Mouse (Mus musculus): ENCODE data around the gene Hmgb1.

Gene Hmgb1

DNA sequence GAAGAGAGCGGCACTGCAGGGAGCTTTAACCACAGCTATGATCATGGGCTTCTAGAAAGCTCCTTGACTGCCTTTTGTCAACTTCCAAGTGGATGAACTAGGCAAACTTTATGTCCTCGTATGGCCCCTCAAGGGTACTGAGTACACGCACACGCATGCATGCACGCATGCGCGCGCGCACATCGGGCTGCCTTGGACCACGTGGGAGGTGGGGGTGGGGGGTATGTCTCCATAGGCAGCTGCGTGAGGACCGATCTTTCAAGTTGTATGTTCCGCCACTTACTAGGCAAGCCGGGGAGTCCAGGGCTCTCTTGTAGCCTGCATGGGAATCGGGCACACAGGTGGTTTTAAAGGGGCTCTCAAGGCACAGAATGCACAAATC lies 163.6 kb downstream of the Hmgb1 start:
- DNase-seq (ENCODE audit: low spot score) = no peak

DNA sequence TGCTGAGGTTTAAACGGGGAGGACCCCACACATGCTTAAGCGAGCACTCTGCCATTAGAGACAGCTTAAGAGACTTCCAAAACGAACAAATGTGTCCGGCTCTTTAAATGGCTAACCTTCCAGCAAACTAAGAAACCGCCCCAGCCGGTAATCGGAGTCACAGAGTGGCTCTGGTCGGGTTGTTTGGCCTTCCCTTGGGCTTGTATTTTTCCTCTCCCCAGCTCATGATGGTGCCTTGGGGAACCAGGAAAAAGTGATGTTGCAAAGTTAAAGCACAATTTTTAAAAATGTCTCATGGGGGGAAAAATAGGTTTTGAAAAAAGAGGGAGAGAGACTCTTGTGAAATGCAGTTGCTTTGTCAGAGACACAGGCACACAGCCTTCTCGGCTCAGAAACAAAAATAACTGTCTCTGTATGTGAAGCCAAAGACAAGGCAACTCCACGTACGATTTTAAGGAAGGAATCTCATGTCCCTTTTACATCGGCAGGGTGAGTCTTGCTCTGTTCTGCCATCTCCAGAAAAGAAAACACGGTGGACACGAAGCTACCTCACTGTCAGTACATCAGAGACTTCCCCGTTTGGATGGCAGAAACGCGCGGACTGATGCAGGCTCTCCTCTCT lies 164.1 kb downstream of the Hmgb1 start:
- DNase-seq (ENCODE audit: low spot score) = no peak

DNA sequence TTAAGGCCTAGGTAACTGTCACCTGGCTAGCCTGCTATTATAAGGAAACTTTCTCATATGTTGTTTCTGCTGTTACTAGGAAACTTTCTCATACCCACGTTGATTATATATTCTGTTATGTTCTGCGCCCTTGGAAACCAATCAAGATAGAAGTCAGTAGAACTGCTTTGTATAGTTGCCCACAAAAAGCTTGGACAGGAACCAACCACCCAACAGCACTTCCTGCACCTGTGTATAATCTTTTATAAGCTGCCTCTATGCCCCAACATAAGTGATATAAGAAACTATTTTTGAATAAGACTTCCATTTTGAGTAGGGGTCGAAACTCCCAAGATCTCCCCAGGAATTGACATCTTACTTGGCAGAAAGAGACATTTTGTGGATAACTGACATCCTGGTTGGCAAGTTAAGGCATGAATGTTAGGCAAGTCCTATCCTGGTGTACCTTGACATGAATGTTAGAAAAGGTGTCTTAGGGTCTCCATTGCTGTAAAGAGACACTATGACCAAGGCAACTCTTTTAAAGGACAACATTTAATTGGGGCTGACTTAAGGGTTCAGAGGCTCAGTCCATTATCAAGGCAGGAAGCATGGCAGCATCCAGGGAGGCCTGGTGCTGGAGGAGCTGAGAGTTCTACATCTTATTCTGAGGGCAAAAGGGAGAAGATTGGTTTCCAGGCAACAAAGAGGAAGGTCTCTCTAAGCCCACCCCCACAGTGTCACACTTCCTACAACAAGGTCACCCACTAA lies 166.4 kb downstream of the Hmgb1 start:
- no peak for DNase-seq (ENCODE audit: low spot score)

DNA sequence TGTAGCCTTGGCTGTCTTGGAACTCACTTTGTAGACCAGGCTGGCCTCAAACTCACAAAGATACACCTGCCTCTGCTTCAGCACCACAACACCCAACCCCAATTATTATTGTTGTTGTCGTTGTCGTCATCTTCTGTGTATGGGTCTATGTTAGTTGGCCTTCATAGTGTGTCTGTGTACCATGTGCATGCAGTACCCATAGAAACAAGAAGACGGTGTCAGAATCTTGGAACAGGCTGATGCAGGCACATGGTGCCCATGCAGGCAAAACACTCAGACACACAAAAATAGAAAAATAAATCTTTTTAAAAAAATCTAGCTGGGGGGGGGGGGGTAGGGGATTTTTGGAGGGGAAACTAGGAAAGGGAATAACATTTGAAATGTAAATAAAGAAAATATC lies 167.1 kb downstream of the Hmgb1 start:
- DNase-seq (ENCODE audit: low spot score) = no peak

DNA sequence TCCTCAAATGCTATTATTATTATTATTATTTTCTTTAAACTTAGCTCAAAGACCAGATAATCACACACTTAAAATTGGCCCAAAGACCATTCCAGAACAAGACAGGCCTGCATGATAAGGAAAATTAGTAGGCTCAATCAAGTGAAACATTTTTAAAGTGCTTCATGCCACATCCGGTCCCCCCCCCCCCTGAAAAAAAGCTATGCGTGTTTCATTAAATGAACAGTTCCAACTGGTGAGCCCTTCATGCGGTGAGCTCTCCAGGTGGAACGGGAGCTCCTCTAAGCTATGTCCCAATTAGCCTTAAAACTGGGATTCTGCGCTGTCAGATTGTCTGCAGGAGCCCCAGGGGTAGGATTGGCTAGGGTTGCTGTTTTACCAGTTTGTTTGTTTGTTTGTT lies 168.0 kb downstream of the Hmgb1 start:
- DNase-seq (ENCODE audit: low spot score) = no peak

DNA sequence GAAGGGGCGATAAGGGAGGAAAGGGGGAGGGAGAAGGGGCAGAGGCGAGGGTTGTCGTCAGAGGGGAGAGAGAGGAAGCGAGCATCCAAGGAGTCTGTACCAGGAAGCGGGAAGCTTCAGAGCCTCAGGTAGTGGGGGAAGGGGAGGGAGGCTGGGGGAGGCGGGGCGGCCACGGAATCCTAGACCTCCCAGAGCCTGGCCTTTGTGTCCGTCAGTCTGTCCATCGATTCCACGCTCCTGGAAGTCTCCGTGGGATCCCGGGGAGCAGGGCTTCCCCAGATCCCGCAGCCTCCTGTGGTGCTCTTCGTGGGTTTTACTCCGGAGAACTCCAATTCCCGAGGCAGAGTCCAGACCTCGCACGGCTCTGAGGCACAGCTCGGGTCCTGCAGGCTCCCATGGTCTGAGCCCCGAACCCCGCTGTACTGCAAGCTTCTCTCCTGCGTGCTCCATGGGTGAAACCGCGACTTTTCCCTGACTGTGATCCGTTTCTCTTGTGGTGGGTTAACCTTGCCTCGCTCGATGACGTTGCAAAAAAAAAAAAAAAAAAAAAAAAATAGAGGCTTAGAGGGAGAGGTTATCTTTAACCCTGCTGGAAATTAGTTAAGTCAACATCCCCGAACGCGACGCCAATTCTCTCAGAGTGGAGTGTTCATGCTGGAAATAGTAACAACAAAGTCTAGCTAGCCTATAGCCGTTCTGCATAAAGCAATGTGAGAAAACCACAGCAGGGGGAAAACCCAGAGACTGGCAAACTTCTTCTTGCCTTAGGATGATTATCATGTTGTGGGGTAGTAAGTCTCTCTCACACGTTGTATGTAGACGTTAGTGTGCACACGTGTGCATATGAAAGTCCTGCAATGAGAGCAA lies 168.7 kb downstream of the Hmgb1 start:
- no peak for DNase-seq (ENCODE audit: low spot score)

DNA sequence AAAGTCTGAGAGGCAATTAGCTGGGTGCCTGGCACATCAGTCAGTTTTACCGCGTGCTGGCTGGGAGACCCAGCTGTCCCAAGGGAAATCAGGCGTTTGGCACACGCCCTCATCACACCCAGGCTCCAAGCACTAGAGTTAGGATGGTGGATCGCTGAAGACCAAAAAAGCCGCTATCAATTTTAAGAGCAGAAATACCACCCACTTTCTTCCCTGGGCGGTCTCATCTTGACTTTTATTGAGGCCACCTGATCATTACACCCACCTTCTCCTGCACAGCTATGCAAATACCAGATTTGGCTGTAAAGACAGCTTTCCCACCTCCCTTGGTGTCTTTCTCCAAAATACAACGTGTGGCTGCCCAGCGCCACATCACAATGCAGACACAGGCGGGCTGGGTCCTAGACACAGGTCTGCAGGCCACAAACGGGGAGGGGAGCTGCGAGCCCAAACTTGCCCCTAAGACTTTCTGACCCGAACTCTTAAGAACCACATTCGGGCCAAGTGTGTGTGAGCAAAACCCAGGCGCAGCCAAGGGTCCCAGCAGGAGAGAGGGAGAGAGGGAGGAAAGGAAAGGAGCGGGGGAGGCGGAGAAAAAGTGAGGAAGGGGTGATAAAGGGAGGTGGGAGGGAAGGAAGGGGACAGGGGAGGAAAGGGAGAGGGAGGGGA lies 169.6 kb downstream of the Hmgb1 start:
- no peak for DNase-seq (ENCODE audit: low spot score)

DNA sequence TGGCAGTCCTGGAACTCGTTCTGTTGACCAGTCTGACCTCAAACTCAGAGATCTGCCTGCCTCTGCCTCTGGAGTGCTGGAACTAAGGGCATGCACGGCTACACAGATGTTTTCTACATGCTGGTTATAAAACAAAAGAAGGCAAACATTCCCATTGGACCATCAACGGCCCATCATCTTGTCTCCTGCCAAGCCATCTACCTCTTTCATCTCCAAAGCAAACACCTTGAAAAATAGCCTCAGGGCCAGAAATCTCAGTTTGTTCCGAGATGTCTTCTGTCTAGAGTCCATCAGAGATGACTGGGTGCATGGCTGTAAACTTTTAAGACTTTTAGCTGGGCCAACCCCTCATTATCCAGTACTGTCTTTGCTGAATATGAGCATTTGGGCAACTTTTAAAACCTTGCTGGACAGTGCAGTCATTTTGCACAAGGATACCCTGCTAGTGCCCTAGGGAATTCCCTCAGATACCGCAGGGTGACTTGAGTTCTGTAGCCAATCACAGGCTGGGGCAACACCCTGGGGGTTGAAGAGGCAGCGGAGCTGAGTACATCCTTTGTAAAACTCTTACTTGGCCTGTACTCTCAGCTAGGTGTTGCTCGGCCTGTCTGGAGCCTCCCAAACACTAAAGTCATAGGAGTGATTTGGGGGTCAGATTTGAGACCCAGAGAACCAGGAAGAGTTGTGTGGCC lies 170.3 kb downstream of the Hmgb1 start:
- DNase-seq (ENCODE audit: low spot score) = no peak

DNA sequence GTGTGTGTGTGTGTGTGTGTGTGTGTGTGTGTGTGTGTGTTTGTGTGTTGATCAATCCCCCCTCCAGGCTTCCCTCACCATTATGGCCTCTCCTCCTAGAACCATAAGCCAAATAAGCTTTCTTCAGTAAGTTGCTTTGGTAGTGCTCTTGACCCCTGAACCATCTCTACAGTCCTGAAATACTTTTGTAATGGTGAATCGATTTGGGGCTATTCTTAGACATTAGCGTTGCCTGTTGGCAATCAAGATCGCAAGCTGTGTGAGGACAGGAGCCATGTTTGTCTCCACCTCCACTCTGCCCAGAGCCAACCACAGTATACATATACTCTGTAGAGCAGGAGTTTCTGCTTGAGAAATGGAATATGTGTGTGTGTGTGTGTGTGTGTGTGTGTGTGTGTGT lies 175.2 kb downstream of the Hmgb1 start:
- no peak for DNase-seq (ENCODE audit: low spot score)

DNA sequence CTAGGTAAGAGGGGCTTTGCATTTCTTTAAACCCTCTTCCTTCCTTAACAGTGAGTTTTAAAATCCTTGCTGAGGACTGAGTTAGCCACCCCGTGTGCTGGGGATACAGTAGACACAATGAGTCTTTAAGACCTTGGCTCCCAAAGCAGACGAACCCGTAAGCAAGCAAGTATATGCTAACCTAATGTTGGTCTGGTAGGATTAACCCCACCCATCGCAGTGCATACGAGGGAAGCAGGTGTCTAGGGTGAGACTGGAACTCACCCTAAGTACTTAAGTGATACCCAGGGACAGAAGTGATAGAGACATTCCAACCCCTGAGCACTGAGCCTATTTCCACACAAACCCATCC lies 177.0 kb downstream of the Hmgb1 start:
- DNase-seq (ENCODE audit: low spot score) = no peak

DNA sequence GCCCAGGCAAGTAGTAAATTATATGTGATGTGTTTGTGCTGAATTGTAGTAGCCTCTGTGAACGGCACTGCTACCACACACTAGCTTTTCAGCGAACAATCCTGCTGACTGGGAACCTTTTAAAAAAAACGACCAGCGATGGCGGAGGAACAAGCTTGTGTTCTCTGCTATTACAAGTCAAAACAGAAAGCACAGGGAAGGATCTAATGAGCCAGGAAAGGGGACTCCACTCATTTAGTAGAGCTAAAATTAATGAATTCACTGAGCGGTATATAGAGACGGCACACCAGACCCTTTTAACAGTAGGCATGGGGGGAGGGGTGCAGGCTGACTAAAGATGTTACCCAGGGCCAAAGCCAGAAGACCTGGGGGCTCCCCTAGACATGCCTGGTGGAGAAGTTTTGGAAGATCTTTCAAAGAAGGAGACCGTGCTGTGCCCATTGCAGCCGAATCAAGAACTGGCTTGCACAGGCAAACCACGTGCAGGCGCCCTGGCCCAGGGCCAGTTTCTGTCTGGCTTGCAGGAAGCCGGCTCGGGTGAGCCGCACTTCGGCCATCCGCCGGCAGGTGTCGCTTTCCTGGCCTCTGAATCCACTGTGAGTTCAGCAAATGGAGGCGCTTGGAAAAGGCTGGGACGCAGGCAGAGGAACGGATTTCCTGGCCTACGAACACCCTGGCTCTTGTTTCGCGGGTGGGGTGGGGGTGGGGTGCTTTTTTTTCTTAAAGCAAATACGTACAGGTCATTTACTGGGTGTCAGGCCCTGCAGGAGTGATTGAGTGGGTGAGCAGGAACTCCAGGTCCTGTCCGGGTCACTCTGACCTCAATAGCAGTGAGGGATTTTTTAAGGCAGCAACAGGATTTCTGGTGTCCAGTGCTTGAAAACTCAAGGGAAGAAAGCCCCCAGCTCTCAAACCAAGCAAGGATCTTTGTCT lies 177.7 kb downstream of the Hmgb1 start:
- DNase-seq (ENCODE audit: low spot score) = peak; percentile 100

DNA sequence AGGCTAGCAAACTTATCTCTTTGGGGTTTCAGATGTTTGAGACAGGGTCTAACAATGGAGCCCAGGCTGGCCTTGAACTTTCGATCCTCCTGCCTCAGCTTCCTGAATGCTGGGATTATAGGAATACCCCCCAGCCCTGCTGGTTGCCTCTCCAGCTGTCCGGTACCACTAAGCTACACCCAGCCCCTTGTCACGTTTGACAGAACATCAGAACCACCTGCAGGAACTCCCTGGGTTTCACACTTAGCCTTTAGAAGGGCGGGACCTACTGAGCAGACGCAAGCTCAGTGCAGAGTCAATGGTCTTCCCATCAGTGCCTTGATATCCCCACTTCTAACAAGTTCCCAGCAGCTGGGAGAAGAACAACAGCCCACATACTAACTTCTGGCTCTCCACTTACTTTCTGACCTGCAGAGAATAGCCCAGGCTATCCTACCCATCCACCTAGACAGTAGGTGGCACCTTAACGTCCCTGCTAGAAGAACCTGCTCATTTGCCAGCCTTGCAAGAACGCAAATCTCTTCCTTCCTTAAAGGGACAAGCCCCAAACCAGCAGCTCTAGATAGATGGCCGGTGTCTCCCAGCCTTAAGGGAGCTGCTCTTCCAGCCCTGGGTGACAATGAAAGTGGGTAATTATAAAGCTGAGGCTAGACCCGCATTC lies 178.5 kb downstream of the Hmgb1 start:
- DNase-seq (ENCODE audit: low spot score) = no peak

DNA sequence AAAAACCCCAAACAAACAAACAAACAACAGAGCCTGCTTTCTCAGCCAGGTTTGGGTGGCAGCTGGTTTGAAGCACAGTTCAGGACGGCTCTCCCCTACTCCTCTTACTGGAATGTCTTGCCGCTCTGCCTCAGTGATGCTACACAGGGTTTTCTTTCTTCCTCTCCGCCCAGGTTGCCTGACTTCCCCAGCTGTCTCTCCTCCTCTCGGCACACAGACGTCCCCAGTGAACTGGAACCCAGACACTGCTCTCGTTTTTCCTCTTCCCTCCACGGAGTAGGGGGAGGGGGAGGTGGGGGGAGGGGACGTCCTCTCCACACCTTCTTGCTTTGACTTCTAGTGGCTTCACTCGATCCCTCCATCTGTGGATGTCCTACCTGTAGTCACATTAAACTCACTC lies 179.2 kb downstream of the Hmgb1 start:
- DNase-seq (ENCODE audit: low spot score) = no peak

DNA sequence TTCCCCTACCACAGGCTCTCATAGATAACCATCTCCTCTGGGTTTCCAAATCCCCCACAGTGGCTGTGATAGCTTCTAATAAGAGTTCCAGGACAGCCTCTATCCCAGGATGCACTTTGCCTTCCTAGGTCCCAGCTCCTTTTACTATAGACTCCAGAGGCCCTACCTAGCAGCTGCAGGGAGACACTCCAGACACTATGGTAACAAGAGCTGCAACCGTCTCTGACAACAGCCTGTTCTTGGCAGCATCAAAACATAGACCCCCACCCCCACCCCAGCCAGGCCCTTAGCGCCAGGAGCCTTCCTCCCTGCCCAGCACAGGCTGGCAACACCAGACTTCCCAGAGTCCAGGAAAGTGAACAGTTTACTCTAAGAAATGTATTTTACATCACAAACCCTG lies 181.2 kb downstream of the Hmgb1 start:
- DNase-seq (ENCODE audit: low spot score) = no peak

DNA sequence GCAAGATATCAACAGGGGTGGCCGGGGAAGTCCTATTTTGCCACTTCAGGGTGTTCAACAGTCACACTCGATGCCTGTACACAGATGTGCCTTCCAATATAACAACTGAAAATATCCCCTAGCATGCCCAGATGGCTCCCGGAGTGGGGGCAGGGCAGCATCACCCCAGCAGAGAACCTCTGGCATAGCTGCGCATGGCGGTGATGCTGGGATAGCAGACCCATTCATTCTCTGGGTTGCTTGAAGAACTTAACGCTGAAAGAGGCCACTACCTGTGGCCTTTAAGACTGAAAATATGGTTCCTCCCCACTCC lies 181.5 kb downstream of the Hmgb1 start:
- DNase-seq (ENCODE audit: low spot score) = no peak

DNA sequence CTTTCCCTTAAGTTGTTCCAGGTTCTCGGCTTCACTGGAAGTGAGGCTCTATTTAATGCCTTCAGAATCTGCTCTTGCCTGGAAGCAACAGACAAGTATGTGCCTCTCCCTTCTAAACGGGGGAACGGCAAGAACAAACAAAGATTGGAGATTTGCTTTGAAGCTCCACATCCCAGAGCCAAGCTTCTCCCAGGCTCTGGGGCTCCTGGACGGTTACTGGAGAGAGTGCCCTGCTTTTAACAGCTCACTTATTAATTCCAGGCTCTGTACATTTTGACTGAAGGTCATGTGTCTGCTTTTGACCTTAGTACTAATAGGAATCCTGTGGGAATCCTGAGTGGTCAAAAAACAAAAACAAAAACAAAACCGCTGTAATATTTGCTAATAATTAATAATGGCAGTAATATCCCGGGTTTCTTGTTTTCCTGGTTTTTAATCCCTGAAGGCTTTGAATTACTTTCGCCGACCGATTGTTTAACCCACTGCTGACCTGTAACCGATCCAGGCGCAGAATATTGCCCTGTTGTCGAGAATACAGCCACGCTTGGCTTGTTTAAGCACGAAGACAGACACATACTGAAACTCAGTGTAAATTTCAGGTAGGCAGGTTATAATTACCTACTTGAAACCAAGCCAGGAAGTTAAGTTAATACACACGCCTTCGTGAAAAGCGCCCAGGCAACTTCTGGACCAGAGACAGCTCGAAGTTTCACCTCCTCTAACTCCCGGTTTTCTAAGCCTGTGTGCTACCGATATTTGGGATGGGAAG lies 182.1 kb downstream of the Hmgb1 start:
- no peak for DNase-seq (ENCODE audit: low spot score)

DNA sequence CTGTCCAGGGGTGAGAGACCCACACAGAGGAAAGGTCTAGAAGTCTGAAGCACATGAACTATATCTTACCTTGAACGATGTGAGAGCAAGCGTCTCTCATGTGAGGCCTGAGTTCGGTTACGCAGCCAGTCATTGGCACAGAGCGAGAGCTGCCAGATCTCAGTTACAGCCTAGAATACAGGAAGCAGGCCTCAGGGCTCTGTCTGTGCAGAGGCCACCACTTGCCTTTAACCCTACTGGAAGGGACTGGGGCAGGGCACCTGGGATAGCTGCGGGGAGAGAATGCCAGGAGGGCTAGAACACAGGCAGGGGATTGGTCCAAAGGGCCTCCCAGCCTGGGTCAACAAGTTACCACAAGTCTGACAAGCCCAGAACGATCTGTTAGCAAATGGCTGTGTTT lies 184.5 kb downstream of the Hmgb1 start:
- no peak for DNase-seq (ENCODE audit: low spot score)

DNA sequence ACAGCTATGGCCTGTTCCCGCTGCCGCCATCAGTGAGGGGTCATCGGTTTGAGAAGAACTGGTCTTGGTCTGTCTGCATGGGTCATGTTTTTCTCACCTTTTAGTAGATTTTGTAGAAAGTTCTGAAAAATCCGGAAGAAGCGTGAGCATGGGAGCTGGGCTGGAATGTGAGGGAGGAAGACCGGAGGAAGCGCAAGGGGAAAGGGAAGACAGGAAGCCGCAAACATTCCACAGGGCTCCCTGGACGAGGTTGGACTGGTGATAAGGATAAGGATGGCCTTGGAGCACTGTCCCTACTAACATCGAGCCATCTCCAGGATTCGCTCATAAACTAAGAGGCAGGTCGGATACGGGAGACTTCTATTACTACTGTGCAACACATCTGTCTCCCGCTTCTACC lies 185.8 kb downstream of the Hmgb1 start:
- DNase-seq (ENCODE audit: low spot score) = no peak

DNA sequence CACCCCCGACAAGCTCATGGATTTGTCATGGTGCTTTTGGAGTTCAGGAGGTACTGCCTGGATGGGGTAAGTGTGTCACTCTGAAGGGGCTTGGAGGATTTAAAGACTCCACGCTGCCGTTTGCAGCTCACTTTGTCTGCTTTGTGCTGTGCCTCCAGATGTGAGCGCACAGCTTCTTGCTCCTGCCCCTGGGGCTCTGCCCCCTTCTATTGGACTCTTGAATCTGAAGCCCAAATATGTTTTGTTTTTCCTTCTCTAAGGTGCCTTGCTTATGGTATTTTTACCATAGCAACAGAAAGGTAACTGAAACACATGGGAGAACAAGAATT lies 187.6 kb downstream of the Hmgb1 start:
- DNase-seq (ENCODE audit: low spot score) = no peak
